Mouse (Mus musculus) G1E (cell line): ENCODE results near the gene Hoxc12. TPM values are rescaled to one million over a fixed set of nuclear protein-coding genes. Genes with fewer than 3 reads are reported as not detected.

Source experiments
- ATAC-seq: 2 replicates; pipeline ENCODE4 v1.8.0; 2016; ENCODE audit warnings: mild to moderate bottlenecking; ENCODE audit not compliant: insufficient number of reproducible peaks, poor library complexity, low FRiP score, severe bottlenecking; ENCODE audit errors: extremely low read depth
- DNase-seq: peaks from one replicate; pipeline ENCODE4 v3.0.0; 2012; ENCODE audit warnings: low spot score
- H3K27me3 ChIP-seq: 2 replicates; pipeline ENCODE4 v1.6.1; 2012; ENCODE audit warnings: mild to moderate bottlenecking, low read length, inconsistent platforms; ENCODE audit not compliant: insufficient read depth
- H3K36me3 ChIP-seq: replicated peaks from 2 replicates; pipeline ENCODE3; 2012; ENCODE audit warnings: mild to moderate bottlenecking, inconsistent platforms
- H3K4me1 ChIP-seq: 2 replicates; pipeline ENCODE4 v1.6.1; 2012; ENCODE audit warnings: low read depth, low read length, inconsistent platforms, mixed read lengths; ENCODE audit not compliant: insufficient read depth
- H3K4me3 ChIP-seq: 2 replicates; pipeline ENCODE4 v1.5.1; 2012; ENCODE audit warnings: low read depth, mild to moderate bottlenecking, inconsistent platforms, low read length, moderate library complexity, mixed read lengths
- H3K9me3 ChIP-seq: replicated peaks from 2 replicates; pipeline ENCODE4 v1.6.1; 2012; ENCODE audit warnings: inconsistent platforms
- CTCF ChIP-seq: IDR thresholded peaks from 2 replicates; pipeline ENCODE4 v1.5.1; 2012; ENCODE audit warnings: low read depth, low read length, inconsistent platforms, mixed read lengths
- GATA1 ChIP-seq: IDR thresholded peaks from 2 replicates; pipeline ENCODE4 v1.6.1; 2012; ENCODE audit warnings: borderline replicate concordance, low read length, inconsistent platforms, mixed read lengths
- GATA2 ChIP-seq: IDR thresholded peaks from 2 replicates; pipeline ENCODE4 v1.6.1; 2012; ENCODE audit warnings: low read depth, low read length, inconsistent platforms, borderline replicate concordance
- POLR2AphosphoS5 ChIP-seq: IDR thresholded peaks from 2 replicates; pipeline ENCODE4 v1.6.1; 2012; ENCODE audit warnings: low read depth, low read length, inconsistent platforms; ENCODE audit not compliant: insufficient replicate concordance
- TAL1 ChIP-seq: conservative IDR thresholded peaks from 2 replicates; pipeline ENCODE4 v1.6.1; 2012; ENCODE audit warnings: low read depth, low read length, inconsistent platforms, mixed read lengths
- polyA plus RNA-seq: library from polyadenylated mRNA; stranded (reverse); fragments of >175 nt; gene quantifications from 2 replicates; pipeline ENCODE4 v1.2.3, GENCODE M21; 2012
- total RNA-seq, 2 experiments: library from RNA; stranded (forward) in 1 of 2; stranded (reverse) in 1 of 2; fragments of 200-1000 nt in 1 of 2; fragments of >200 nt in 1 of 2; fragmentation: Nextera tagmentation in 1 of 2; gene quantifications; 2 replicates each; pipeline ENCODE4 v1.2.3; 2014 to 2017

Hoxc12 gene
- total and polyA plus RNA-seq, 3 experiments: not detected

- DNase-seq (no peak), ATAC-seq (no peak)
- H3K4me1 ChIP-seq: no peaks in the 10 kb centered on the region
- H3K9me3 ChIP-seq: no peaks in the 10 kb centered on the region
- no peak for TF ChIP-seq GATA2
- TF ChIP-seq POLR2AphosphoS5: no peak
- no peak for TF ChIP-seq GATA1
- TF ChIP-seq TAL1: no peak
- TF ChIP-seq CTCF: no peak
- H3K36me3 ChIP-seq: no peaks in the 10 kb centered on the region
- H3K4me3 ChIP-seq: no peak overlapping the region
- H3K27me3 ChIP-seq: peaks cover 62% of the 10 kb centered on the region
Measured at GRCm38 (mm10) chr15:102913038-102913585, 23.4 kb upstream of the Hoxc12 start.

- peaks cover 4% of the 10 kb centered on the region for H3K9me3 ChIP-seq
- ATAC-seq: no peak
Measured at GRCm38 (mm10) chr15:102917972-102918572, 18.5 kb upstream of the Hoxc12 start.

DNA sequence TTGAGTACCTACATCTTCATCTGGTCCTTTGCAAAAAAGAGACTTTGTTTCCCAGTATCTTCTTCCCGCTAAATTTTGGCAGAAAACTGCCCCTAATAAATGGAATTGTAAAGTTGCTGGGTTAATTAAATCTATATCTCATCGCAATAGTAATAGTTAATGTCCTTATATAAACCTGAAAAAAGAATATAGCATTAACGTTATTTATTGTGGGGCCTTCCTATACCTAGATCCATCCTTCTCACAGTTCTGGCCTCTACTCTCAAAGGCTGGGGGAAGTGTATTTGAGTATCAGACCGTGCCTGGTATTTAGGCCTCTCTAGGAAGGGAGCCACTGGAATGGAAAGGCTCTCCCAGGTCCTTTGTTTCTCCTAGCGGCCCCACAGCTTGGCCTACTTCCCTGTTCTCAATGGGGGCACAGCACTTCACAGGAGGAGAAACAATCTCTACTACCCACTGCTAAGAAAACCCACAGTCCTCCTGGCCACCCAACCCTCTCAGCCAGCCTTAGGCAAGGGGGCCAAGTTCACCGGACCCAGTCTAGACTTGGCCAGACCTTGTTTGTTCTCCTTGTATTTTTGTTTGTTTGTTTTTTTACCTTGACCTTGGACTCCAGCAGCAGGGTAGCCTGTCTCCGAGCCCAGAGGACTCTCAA is 17.8 kb upstream of the Hoxc12 start:
- TF ChIP-seq CTCF (no peak), GATA1 (no peak), GATA2 (no peak), POLR2AphosphoS5 (no peak), TAL1 (no peak)
- DNase-seq: no peak
- Histone ChIP-seq H3K4me3 (no peak overlapping the region), H3K9me3 (peaks cover 4% of the 10 kb centered on the region), H3K27me3 (peaks cover 61% of the 10 kb centered on the region), H3K4me1 (no peaks in the 10 kb centered on the region), H3K36me3 (no peaks in the 10 kb centered on the region)
- no peak for ATAC-seq

More at GRCm38 (mm10) chr15:102917972-102918572, 18.5 kb upstream of the Hoxc12 start:
- H3K27me3 ChIP-seq: peaks cover 65% of the 10 kb centered on the region
- no peaks in the 10 kb centered on the region for H3K36me3 ChIP-seq
- H3K4me3 ChIP-seq: no peak overlapping the region
- DNase-seq: no peak
- H3K4me1 ChIP-seq: no peaks in the 10 kb centered on the region
- TF ChIP-seq GATA2: no peak
- TF ChIP-seq TAL1: no peak
- TF ChIP-seq POLR2AphosphoS5: no peak
- TF ChIP-seq GATA1: no peak
- TF ChIP-seq CTCF: no peak

DNA sequence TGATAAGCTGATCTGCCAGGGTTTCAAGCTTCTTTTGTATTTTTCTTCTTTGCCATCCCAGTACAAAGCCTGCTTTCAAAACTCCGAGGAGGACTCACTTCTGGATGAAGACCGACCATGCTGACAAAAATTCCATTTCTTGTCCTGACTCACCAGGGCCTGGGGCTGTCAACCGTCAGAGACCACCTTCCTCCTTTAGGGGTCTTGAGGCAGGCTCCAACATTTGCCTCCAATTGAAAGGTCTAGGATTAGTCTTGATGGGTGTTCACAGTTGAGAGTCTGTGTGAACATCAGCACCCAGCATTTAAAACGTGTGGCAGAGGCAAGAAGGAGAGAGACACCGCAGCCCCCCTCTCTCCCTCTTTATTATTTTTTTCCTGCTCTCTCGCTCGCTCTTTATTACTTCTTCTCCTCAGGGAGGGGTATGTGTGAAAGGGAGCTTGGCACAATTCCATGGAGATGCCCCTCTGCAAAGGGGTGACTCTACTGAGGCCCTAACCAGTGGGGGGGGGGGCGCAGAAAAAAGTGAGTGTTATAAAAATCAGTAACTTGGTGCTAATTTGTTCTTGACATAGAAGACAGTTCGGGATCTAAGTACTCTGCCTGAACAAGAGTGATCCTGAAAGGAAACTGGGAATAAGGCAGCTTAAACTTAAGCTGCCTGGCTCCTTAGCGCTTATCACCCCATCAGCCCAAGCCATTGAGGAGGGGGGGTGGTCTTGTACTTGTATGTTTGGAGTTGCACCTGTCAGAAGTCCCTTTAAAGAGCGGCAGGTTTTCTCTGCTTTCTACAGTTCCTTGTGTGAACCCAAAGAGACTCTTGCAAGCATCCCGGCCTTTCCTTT is 17.0 kb upstream of the Hoxc12 start:
- ATAC-seq (no peak), DNase-seq (no peak)
- no peaks in the 10 kb centered on the region for H3K36me3 ChIP-seq
- H3K27me3 ChIP-seq: peaks cover 56% of the 10 kb centered on the region
- no peak for TF ChIP-seq TAL1
- no peak for TF ChIP-seq POLR2AphosphoS5
- TF ChIP-seq GATA1: no peak
- no peak for TF ChIP-seq GATA2
- no peak for TF ChIP-seq CTCF
- no peaks in the 10 kb centered on the region for H3K4me1 ChIP-seq
- no peak overlapping the region for H3K4me3 ChIP-seq
- H3K9me3 ChIP-seq: peaks cover 4% of the 10 kb centered on the region

GRCm38 (mm10) chr15:102920619-102921018 is 15.9 kb upstream of the Hoxc12 start:
- TF ChIP-seq CTCF (no peak), GATA1 (no peak), TAL1 (no peak), POLR2AphosphoS5 (no peak), GATA2 (no peak)
- no peaks in the 10 kb centered on the region for H3K36me3 ChIP-seq
- ATAC-seq (no peak), DNase-seq (no peak)
- H3K4me1 ChIP-seq: no peaks in the 10 kb centered on the region
- peaks cover 4% of the 10 kb centered on the region for H3K9me3 ChIP-seq
- peaks cover 60% of the 10 kb centered on the region for H3K27me3 ChIP-seq
- H3K4me3 ChIP-seq: no peak overlapping the region
